Mouse (Mus musculus): ENCODE data around the gene Nap1l4.

Gene Nap1l4

DNA sequence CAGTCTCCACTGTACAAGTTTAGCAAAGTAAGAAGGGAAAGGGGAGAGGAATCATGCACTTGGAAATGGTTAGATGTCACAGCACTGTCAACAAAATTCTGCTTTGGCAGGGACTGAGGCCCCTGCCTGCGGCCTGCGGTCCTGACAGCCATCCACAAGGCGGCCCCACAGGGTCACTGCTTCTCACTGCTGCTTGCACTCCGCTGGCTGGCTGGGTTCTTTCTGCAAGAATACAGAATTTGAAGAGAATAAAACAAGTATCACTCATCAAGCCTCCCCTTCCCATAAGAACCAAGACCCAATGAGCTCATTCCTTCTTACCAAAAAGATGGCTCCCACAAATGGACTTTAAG is 34.5 kb downstream of the Nap1l4 start:
- DNase-seq (ENCODE audit: low read depth, low spot score) = no peak

DNA sequence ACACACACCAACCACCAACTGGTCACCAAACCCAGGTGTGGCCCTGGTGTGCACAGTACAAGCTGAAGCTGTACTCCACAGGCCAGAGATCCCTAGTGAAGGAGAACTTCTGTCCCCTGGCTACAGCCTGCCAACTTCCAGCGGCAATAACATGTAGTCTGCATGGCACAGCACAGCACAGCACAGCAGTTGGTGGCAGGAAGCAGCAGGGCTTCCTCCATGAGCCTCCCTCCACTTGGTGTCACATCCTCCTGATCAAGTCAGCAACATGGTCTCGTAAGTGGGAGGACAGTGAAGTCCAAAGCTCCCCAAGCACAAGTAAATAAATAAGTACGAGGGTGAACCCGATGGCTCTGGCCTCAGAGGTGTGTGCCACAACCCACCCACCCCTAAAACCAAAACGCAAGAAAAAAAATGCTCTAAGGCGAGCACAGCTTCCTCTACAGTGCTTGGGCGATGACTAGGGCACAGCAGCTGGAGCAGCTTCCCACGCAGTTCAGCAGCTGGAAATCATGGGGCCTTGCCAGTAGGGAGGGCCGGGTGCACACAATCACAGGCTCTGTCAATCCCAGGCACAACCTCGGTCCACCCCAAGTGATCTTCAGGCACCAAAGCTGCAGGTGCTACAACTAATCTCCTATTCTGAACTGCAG is 35.0 kb downstream of the Nap1l4 start:
- no peak for DNase-seq (ENCODE audit: low read depth, low spot score)

DNA sequence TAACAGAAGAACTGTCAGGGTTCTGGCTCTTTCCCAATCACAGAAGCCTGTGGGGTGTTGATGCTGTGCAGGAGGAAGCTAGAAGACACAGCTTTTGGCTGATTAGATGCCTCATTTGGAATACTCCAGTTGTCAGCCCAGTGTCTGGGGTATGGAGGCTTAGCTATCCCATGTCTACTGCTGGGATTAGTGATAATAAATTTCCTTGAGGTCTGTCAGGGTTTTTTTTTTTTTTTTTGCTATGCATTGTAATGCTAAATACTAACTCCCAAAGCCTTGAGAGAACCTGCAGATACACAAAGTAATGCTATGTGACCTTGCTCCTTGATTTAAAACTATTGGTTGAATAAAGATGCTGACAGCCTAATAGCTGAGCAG is 37.6 kb downstream of the Nap1l4 start:
- no peak for DNase-seq (ENCODE audit: low read depth, low spot score)

DNA sequence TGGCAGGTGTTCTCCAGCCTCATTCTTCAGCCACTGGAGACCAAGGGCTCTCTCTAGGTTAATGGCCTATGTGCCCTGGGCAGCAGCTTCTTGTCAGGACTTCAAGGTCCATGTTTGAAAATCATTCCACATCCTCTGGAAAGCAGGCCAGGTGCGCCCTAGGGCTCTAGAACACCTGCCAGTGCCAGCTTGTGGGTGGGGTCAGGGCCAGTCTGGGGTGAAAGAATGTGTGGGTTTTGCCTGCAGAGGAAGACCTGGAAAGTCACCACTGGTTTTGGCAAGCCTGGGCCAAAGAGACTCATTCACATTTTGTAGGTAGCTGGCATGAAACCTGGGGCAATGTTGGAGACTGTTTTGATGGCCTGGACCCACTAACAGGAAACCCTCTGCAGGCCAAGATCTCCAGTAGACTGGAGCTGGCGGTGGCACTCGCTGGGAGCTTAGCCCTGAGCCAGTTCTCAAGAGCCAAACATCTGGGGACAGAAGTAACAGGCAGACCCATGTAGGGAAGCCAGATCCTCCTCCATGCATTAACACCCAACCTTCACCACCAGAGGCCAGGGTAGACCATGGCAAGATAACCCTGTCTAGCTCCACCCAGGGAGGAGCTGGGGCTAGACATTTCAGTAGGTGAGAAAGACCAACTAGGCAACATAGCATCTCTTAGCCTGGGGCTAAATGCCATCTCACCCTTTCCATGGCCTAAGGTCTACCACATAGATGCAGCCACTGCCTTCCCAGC is 38.1 kb downstream of the Nap1l4 start:
- DNase-seq (ENCODE audit: low read depth, low spot score) = no peak

DNA sequence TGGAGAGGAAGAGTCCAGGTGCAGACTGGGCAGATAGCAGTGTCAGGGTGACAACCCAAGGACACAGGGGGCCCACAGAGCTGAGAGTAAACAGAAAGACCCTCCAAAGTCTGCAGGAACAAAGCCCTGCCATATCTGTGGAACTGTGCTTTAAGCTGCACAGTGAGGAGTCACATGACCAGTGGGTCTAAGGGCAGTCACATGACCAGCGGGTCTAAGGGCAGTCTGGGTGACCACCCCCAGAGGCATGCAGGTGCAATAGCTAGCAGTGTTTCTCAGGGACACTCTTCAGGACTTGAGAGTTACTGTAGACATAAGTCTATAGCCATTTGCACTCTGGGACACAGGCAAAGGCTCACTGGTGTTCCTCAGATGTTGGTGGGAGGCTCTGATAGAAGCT is 39.3 kb downstream of the Nap1l4 start:
- no peak for DNase-seq (ENCODE audit: low read depth, low spot score)

DNA sequence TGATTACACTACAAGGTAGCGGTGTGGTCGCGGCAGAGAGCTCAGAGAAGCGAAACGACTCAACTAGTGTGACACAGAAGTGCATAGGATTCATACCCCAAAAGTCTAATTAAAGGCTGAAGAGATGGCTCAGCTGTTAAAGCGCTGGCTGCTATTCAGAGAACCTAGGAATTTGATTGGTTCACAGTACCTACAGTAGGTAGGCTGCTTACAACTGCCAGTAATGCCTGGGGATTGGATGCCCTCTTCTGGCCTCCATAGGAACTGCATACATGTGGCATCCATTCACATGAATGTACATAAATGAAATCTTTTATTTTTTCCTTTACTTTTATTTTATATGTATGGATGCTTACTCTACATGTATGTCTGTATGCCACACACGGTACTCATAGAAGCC is 42.2 kb downstream of the Nap1l4 start:
- DNase-seq (ENCODE audit: low read depth, low spot score) = no peak

DNA sequence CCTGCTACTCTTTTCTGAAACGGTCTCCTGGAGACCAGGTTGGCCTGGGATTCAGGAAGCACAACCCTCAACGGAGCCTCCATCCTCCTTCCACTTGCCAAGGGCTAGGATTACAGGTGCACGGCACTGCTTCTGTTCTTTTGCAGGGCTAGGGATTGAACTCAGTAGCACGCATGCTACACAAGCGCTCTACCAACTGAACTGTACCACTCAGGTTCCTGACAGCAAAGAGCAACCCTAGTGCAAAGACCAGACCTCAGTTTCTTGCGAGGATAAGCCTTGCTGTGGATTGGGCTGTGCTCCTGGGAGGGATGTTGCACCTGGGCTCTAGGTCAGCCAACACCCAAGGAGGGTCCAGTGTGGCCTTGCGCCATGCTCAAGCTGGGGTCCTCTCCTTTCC is 42.6 kb downstream of the Nap1l4 start:
- DNase-seq (ENCODE audit: low read depth, low spot score) = no peak

DNA sequence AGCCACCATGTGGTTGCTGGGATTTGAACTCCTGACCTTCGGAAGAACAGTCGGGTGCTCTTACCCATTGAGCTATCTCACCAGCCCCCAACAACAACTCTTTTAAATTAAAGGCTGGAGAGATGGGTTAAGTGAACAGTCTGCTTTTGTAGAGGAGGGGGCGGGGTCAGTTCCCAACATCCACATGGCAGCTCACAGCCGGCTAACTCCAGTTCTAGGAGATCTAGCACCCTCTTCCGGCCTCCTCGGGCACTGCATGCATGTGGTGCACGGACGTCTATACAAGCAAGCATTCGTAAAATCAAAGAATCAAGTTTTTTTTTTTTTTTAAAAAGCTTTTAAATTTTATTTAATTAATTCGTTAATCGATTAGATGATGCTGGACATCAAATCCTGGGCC is 43.1 kb downstream of the Nap1l4 start:
- no peak for DNase-seq (ENCODE audit: low read depth, low spot score)

DNA sequence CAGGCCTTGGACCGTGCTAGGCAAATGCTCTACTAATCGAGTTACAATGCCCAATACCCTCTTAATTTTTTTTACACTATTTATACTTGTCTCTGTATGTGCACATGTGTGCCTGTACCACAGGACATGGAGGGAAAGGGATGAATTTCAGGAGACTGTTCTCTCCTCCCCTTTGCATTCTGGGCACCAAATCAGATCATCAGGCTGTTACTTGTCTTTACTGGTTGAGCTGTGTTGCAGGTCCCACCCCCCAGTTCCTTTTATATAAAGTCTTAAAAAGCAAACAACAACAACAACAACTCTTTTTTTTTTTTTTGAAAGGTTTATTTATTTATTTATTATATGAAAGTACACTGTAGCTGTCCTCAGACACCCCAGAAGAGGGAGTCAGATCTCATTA is 43.5 kb downstream of the Nap1l4 start:
- no peak for DNase-seq (ENCODE audit: low read depth, low spot score)

DNA sequence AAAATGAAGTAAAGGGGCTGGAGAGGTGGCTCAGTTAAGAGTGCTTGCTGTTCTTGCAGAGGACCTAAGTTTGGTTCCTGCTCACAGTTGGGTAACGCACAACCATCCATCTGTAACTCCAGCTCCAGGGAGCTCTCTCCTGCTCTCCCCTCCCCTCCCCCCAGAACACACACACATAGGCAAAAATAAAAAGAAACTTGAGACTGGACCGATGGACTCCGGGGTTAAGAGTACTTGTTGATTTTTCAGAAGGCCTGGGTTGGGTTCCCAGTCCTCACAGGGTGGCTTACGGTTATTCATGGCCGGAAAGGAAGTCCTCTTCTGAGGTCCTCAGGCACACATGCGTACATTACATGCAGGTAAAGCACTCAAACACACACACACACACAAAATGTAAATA is 45.0 kb downstream of the Nap1l4 start:
- no peak for DNase-seq (ENCODE audit: low read depth, low spot score)

DNA sequence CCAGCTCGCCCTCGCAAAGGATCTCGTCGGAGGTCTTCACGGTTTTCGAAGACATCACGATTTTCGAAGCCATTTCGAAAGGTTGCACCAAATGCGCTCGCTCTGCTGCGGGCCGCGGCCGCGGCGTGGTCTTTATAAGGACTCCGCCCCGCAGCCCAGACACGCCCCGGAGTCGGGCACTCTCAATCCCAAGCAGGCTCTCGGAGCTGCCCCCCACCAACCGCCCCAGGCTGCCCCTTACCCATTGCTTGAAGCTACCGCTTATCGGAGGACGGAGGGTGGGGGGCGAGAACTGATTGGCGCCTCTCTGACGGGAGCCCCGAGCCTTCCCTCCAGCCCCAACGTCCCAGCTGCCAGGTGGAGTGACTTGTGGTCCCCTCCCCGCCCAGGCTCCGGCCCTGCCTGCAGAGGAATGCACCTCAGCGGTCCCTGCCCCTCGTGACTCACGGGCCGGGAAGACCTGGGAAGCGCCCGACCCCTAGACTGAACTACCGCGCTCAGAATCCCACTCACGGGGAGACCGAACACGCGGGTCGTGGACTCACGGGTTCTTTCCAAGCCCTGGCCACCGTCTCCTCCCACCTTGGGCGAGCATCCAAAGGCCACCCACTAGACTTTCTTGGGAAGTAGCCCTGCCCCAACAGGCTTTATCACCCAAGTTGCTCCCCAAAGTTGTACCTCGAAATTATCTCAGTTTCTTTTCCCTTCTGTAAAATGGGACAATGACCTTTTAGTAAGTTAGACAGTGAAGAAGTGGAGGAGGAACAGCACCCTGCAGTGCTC is 46.3 kb downstream of the Nap1l4 start, which contains the start of gene Phlda2:
Phlda2 (minus strand) TSS at position 733 of the 783 bp plus-strand sequence.
- no peak for DNase-seq (ENCODE audit: low read depth, low spot score)

DNA sequence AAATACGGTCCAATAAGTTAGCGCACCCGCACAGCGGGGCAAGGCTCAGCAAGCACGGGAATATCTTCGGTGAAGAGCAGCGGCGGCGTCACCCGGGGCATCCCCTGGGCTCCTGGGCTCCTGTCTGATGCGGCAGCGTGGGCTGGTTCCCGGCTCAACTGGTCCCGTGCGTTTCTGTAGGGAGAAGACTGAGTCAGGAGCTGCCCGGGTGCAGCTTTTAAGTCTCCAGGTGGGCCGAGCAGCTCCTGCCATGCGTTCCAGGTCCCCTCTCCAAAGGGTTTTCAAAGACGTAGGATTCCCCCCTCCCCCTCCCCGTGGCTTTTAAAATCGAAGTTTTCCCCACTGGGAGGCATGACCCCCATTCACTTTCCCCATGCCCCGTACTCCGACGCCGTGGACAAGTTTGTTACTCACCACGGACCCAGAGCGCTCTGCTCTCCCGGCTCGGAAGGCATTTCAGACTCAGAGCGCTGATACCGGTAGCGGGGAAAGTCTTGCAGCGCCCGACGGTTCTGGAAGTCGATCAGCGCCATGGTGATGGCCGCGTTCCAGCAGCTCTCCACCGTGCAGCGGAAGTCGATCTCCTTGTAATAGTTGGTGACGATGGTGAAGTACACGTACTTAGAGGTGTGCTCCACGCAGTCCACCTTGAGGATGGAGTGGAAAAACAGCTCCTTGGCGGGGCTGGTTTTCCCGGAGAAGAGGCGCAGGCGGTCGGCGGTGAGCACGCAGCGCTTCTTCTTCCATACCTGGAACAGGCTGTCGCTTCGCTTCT is 47.1 kb downstream of the Nap1l4 start:
- no peak for DNase-seq (ENCODE audit: low read depth, low spot score)

DNA sequence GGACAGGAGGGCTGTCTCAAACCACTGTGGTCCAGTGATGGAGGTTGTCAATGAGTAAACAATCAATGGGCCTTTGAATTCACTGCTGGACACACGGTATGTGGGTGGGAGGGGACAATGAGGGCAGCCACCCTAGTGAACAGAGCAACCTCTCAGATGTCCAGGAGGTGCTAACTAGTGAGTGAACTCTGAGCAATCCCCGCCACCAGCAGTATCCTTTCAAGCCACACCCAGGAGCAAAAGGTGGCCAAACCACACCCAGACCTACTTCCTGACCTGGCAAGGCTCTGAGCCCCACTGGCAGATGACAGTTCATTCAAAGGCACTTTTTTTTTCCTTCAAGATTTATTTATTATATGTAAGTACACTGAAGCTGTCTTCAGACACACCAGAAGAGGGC is 48.0 kb downstream of the Nap1l4 start:
- no peak for DNase-seq (ENCODE audit: low read depth, low spot score)

DNA sequence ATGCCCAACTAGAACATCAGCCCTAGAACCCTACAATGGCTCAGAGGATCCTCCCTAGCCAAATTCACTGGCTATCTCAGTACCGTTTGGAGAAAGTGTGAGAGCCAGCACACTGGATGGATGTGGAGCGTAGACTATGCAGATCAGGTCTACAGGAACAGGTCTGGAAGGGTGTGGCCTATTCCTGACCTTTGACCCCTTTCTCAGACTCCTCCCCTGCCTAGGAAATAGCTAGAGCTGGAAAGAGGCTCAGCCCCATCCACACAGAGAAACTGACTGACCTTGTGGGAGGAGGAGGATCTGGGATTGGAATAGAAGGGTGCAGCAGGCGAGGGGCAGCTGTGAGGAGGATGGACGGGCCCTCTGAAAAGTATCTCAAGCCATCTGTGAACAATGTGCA is 50.3 kb downstream of the Nap1l4 start:
- DNase-seq (ENCODE audit: low read depth, low spot score) = no peak

DNA sequence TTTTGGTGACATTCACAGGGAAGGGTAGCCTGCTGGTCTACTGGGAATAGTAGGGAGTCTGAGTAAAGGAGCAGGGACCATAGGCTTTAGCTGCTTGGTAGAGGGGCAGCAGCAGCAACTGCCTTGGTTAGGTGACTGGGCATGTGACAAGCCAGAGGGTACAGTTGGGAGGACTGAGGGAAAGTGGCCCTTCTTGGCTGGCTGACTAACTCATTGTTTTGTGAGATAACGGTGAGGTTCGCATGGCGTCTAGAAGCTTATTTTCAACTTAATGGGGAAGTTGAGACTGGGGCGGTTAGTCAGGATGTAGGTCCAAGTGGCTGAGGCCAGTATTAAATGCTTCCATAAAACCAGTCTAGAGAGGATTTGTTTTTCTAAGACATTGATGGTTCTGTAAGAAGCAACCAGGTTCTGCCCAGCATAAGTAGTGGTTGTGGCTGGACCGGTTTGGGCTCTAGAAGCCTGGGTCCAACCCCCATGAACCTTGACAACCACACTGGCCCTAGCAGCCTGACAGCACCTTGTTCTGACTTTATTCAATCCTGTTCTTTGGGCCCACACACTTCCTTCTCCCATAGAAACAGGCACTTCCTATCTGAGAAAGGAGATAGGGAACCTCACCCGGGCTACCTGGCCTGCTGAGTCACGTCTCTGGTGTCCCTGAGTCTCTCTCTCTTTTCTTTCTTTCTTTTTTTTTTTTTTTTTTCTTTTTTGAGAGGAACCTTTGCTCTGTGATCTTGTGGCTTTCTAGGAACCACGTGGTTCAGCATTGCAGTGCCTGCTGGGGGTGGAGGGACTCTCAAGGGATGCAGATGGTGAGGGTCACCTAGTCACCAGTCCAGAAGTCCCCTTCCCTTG is 53.6 kb downstream of the Nap1l4 start:
- no peak for DNase-seq (ENCODE audit: low read depth, low spot score)

DNA sequence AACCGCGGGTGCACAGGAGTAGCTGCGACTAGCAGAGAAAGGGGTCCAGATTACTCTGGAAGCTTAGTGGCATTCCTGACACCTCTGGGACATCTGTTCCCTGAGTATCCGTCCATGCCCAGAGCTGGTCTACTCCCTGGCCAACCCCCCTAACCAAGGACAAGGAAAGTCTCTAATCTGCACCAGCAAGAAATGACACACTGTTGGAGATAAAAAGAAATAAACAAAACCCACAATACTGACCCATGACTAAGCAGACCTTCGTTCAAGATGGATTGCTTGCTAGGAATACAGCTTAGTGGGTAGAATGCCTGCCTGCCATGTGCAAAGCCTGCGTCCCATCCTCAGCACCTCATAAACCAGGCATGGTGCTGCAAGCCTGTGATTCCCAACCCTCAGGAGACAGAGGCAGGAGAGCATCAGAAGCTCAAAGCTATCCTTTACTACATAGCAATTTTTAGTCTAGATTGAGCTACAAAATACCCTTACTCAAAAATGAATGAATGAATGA is 55.2 kb downstream of the Nap1l4 start:
- DNase-seq (ENCODE audit: low read depth, low spot score) = no peak

DNA sequence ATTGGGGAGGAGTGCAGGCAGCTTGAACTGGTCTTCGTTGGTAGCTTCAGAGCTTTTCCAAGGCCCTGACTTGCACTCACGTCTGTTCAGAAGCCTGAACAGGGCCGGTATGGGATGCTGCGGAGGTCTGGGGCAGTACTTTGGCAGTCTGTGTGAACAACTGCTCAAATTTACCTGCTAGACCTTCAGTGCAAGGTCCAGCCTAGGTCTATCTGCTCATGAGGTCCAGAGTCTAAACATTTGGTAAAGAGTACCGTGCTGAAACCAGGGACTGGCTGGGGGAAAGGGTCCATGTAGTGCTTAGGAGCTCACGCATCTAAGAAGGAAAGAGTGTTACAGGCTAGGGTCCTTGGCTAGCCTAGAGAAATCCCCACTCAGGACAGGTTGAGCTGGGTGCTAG is 59.2 kb downstream of the Nap1l4 start:
- no peak for DNase-seq (ENCODE audit: low read depth, low spot score)

DNA sequence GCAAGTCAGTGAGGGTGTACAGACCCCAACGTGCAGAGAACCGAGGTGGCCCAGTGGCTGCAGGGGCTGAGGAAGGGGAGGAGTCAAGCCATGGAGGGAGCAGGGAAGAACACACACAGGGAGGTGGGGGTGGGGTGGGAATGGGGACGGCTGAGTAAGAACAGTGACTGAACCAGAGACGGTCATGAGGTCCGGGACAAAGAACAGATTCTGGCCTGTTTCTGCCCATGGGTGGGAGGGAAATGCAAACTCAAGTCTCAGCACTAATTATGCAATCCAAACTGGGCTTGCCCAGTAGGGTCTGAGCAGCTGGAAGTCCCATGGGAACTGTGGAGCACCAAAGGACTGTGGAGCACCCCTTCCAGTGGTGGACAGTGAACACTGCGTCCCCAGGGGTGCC is 66.4 kb downstream of the Nap1l4 start:
- DNase-seq (ENCODE audit: low read depth, low spot score) = no peak

DNA sequence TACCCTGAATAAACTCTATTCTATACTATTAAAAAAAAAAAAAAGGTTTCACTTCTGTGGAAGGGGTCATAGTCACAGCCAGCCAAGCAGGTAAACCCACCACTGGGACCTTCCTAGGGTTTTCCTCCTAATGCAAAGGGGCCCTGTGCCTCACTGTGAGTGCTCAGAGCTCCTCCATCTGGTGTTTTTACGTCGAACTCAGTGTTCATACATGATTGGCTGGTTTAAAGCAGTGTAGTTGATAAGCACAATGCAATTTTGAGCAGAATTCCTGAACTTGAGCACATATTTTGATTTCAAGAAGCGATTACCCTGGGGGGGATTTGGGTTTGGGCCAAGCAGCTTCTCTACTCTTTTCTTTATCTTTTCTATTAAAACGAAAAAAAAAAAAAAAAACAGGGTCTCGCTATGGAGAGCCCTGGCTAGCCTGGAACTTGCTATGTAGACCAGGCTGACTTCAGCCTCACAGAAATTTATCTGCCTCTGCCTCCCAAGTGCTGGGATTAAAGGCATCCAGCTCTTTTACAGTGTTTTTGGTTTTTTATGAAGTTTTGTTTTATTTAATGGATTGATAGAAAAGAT is 67.0 kb downstream of the Nap1l4 start:
- no peak for DNase-seq (ENCODE audit: low read depth, low spot score)

DNA sequence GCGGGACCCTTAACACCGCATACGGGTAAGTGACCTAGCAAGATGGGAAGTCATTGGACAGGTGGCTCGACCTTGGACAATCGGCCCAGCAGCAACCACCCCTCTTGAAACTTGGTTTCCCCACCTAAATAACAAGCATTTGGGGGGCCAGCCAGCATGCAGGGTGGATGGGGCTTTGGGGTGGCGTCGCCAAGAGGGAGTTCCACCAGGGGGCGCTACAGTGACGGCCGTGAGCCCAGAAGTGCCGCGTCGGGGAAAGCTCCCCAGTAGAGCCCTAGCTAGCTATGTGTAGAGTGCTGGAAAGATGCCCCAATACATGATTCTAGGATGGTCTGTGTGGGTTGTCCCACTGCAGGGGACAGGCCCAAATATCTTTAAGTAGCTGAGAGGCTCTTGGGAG is 68.4 kb downstream of the Nap1l4 start:
- DNase-seq (ENCODE audit: low read depth, low spot score) = no peak

DNA sequence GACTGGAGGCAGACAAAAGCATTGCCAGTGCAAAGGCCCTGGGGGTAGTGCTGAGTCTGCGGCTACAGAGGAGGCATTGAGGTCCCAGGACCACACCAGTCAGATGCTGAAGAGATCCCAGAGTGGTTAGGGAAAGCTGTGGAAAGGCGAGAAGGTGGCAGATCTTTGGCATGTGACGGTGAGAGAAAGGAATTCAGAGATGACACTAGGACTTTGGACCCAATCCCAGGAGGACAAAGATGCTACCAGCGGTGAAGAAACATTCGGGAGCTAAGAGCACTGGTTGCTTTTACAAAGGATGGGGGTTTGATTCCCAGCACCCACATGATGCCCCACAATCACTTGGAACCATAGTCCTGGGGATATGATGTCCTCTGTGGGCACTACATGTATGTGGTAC is 71.1 kb downstream of the Nap1l4 start:
- DNase-seq (ENCODE audit: low read depth, low spot score) = no peak
